Mouse (Mus musculus) liver, embryonic 15.5 days (tissue): ENCODE results near the gene Cdc34. TPM values are rescaled to one million over a fixed set of nuclear protein-coding genes. Genes with fewer than 3 reads are reported as not detected.
A peak's percentile ranks its signal among the peaks of the same experiment; 100 is the strongest.

Source experiments
- ATAC-seq: fragments of 200-750 bp; cut with Nextera tagmentation; 2 replicates; pipeline ENCODE4 v1.8.0; 2017; ENCODE audit warnings: moderate number of reproducible peaks, mild to moderate bottlenecking, moderate library complexity; ENCODE audit not compliant: insufficient read depth
- H3K27ac ChIP-seq: fragments of 300-500 bp; sonication (generic); replicated peaks from 2 replicates; pipeline ENCODE4 v1.5.1; 2015; ENCODE audit warnings: mild to moderate bottlenecking, inconsistent platforms
- H3K27me3 ChIP-seq: fragments of 300-500 bp; sonication (generic); 2 replicates; pipeline ENCODE4 v1.6.1; 2015; ENCODE audit warnings: mild to moderate bottlenecking, inconsistent platforms
- H3K36me3 ChIP-seq: fragments of 300-500 bp; sonication (generic); replicated peaks from 2 replicates; pipeline ENCODE4 v1.6.1; 2015; ENCODE audit warnings: moderate library complexity, mild to moderate bottlenecking, inconsistent platforms
- H3K4me1 ChIP-seq: fragments of 300-500 bp; sonication (generic); replicated peaks from 2 replicates; pipeline ENCODE4 v1.6.1; 2015; ENCODE audit warnings: inconsistent platforms
- H3K4me2 ChIP-seq: fragments of 300-500 bp; sonication (generic); 2 replicates; pipeline ENCODE4 v1.6.1; 2015; ENCODE audit warnings: moderate library complexity, mild to moderate bottlenecking, inconsistent platforms
- H3K4me3 ChIP-seq: fragments of 300-500 bp; sonication (generic); replicated peaks from 2 replicates; pipeline ENCODE4 v1.5.1; 2015; ENCODE audit warnings: mild to moderate bottlenecking, inconsistent platforms
- H3K9ac ChIP-seq: fragments of 300-500 bp; sonication (generic); 2 replicates; pipeline ENCODE4 v1.6.1; 2015; ENCODE audit warnings: moderate library complexity, mild to moderate bottlenecking, inconsistent platforms
- H3K9me3 ChIP-seq: fragments of 300-500 bp; sonication (generic); replicated peaks from 2 replicates; pipeline ENCODE4 v1.6.1; 2016; ENCODE audit warnings: inconsistent platforms
- WGBS: fragments of 180-500 bp; shearing (Covaris S2); methylation state at CpG from one replicate; pipeline ENCODE4 v1.1.7; 2015; ENCODE audit warnings: mixed read lengths; ENCODE audit not compliant: insufficient replicate concordance; 5-methylcytosine and 5-hydroxymethylcytosine counted together
- polyA plus RNA-seq: library from polyadenylated mRNA; unstranded; fragments of >200 nt; fragmentation: Nextera tagmentation; extraction: Ambion mirVana; gene quantifications from 2 replicates; pipeline ENCODE4 v1.2.1, GENCODE M21; 2015

The Cdc34 gene
- polyA plus RNA-seq, 1 experiment from 2014 or later, result 105 TPM

GRCm38 (mm10) chr10:79660298-79660697 lies 21.7 kb upstream of the Cdc34 start:
- H3K4me2 ChIP-seq, result no peak overlapping the region
- H3K36me3 ChIP-seq, result no peaks in the 10 kb centered on the region
- 71% methylated on average over 2 of the region's 2 CpGs for WGBS
- H3K9ac ChIP-seq, result no peak overlapping the region
- H3K27me3 ChIP-seq, result peaks cover 8% of the 10 kb centered on the region; the same call in 1 of the 2 replicates
- no peaks in the 10 kb centered on the region for H3K9me3 ChIP-seq
- H3K4me1 ChIP-seq, result peaks cover 6% of the 10 kb centered on the region; the same call in 1 of the 2 replicates
- no peak overlapping the region for H3K27ac ChIP-seq
- no peak for ATAC-seq
- no peak overlapping the region for H3K4me3 ChIP-seq

- no peak for ATAC-seq
Measured at GRCm38 (mm10) chr10:79661861-79662260, 20.1 kb upstream of the Cdc34 start.

GRCm38 (mm10) chr10:79664131-79664665 lies 17.8 kb upstream of the Cdc34 start, which contains the start of gene Madcam1:
Gene Madcam1 (plus strand): TSS chr10:79664559.
- no peak within 1 kb of the TSS for H3K4me3 ChIP-seq
- WGBS, result 20% methylated on average over 13 of the region's 13 CpGs
- ATAC-seq, result no peak

More at GRCm38 (mm10) chr10:79661861-79662260, 20.1 kb upstream of the Cdc34 start:
- no peaks in the 10 kb centered on the region for H3K9me3 ChIP-seq
- H3K4me3 ChIP-seq, result no peak overlapping the region
- no peaks in the 10 kb centered on the region; the same call in 1 of the 2 replicates for H3K27me3 ChIP-seq
- WGBS, result 36% methylated on average over 3 of the region's 3 CpGs
- no peak overlapping the region for H3K27ac ChIP-seq
- H3K4me1 ChIP-seq, result peaks cover 6% of the 10 kb centered on the region; the same call in 1 of the 2 replicates
- H3K36me3 ChIP-seq, result no peaks in the 10 kb centered on the region
- no peak overlapping the region for H3K9ac ChIP-seq
- H3K4me2 ChIP-seq, result no peak overlapping the region

GRCm38 (mm10) chr10:79665051-79665450 lies 16.9 kb upstream of the Cdc34 start:
- H3K9me3 ChIP-seq, result no peaks in the 10 kb centered on the region
- no peak overlapping the region for H3K4me2 ChIP-seq
- H3K27me3 ChIP-seq, result peaks cover 5% of the 10 kb centered on the region; the same call in 1 of the 2 replicates
- H3K4me3 ChIP-seq, result no peak overlapping the region
- H3K9ac ChIP-seq, result no peak overlapping the region
- ATAC-seq, result no peak
- peaks cover 21% of the 10 kb centered on the region for H3K4me1 ChIP-seq
- H3K27ac ChIP-seq, result no peak overlapping the region
- no peaks in the 10 kb centered on the region for H3K36me3 ChIP-seq
- 66% methylated on average over 8 of the region's 8 CpGs for WGBS

More at GRCm38 (mm10) chr10:79664131-79664665, 17.8 kb upstream of the Cdc34 start, which contains the start of gene Madcam1:
- no peak within 1 kb of the TSS for H3K9ac ChIP-seq
- H3K36me3 ChIP-seq, result no peaks in the 10 kb centered on the region
- H3K4me1 ChIP-seq, result peaks cover 17% of the 10 kb centered on the region
- H3K4me2 ChIP-seq, result no peak within 1 kb of the TSS
- H3K27ac ChIP-seq, result no peak within 1 kb of the TSS
- H3K9me3 ChIP-seq, result no peaks in the 10 kb centered on the region
- peaks cover 5% of the 10 kb centered on the region; the same call in 1 of the 2 replicates for H3K27me3 ChIP-seq

- Histone ChIP-seq H3K9me3 (no peaks in the 10 kb centered on the region), H3K36me3 (no peaks in the 10 kb centered on the region), H3K4me3 (no peak overlapping the region), H3K27ac (no peak overlapping the region), H3K4me1 (peaks cover 36% of the 10 kb centered on the region), H3K9ac (no peak overlapping the region), H3K27me3 (peaks cover 5% of the 10 kb centered on the region; the same call in 1 of the 2 replicates), H3K4me2 (no peak overlapping the region)
- no peak for ATAC-seq
- 62% methylated on average over 9 of the region's 9 CpGs for WGBS
Measured at GRCm38 (mm10) chr10:79666493-79666892, 15.5 kb upstream of the Cdc34 start.

- ATAC-seq, result no peak
- Histone ChIP-seq H3K4me2 (no peak overlapping the region), H3K27ac (no peak overlapping the region), H3K27me3 (peaks cover 5% of the 10 kb centered on the region; the same call in 1 of the 2 replicates), H3K9ac (no peak overlapping the region), H3K9me3 (no peaks in the 10 kb centered on the region), H3K36me3 (no peaks in the 10 kb centered on the region; the same call in 1 of the 2 replicates), H3K4me3 (no peak overlapping the region), H3K4me1 (peaks cover 33% of the 10 kb centered on the region)
- WGBS, result 64% methylated on average over 5 of the region's 5 CpGs
Measured at GRCm38 (mm10) chr10:79668076-79668475, 13.9 kb upstream of the Cdc34 start.

GRCm38 (mm10) chr10:79668771-79669575 lies 13.0 kb upstream of the Cdc34 start, which contains the start of gene Tpgs1:
Gene Tpgs1 (plus strand): TSS chr10:79669369.
- peaks cover 5% of the 10 kb centered on the region; the same call in 1 of the 2 replicates for H3K27me3 ChIP-seq
- peaks cover 33% of the 10 kb centered on the region for H3K4me1 ChIP-seq
- peak within 1 kb of the TSS; percentile 88 for H3K27ac ChIP-seq
- H3K9ac ChIP-seq, result peak within 1 kb of the TSS; percentile 80
- peak within 1 kb of the TSS; percentile 88 for H3K4me2 ChIP-seq
- ATAC-seq, result peak; percentile 80
- no peaks in the 10 kb centered on the region for H3K9me3 ChIP-seq
- H3K4me3 ChIP-seq, result peak within 1 kb of the TSS; percentile 96
- no peaks in the 10 kb centered on the region; the same call in 1 of the 2 replicates for H3K36me3 ChIP-seq
- 1% methylated on average over 45 of the region's 45 CpGs for WGBS

GRCm38 (mm10) chr10:79669576-79670057 lies 12.4 kb upstream of the Cdc34 start:
- H3K27me3 ChIP-seq, result peaks cover 5% of the 10 kb centered on the region; the same call in 1 of the 2 replicates
- no peaks in the 10 kb centered on the region; the same call in 1 of the 2 replicates for H3K36me3 ChIP-seq
- peak overlapping the region; percentile 88 for H3K4me2 ChIP-seq
- peak overlapping the region; percentile 88 for H3K27ac ChIP-seq
- peak; percentile 45 for ATAC-seq
- H3K4me1 ChIP-seq, result peaks cover 33% of the 10 kb centered on the region
- no peaks in the 10 kb centered on the region for H3K9me3 ChIP-seq
- H3K9ac ChIP-seq, result peak overlapping the region; percentile 80
- peak overlapping the region; percentile 96 for H3K4me3 ChIP-seq
- under 1% methylated on average over 47 of the region's 47 CpGs for WGBS

- Histone ChIP-seq H3K27me3 (peaks cover 5% of the 10 kb centered on the region; the same call in 1 of the 2 replicates), H3K9ac (peak overlapping the region; percentile 80), H3K9me3 (no peaks in the 10 kb centered on the region), H3K36me3 (no peaks in the 10 kb centered on the region; the same call in 1 of the 2 replicates), H3K4me2 (peak overlapping the region; percentile 88), H3K4me3 (peak overlapping the region; percentile 96), H3K4me1 (peaks cover 33% of the 10 kb centered on the region), H3K27ac (peak overlapping the region; percentile 88)
- peak; percentile 10; the same call in 1 of the 2 replicates for ATAC-seq
- 31% methylated on average over 15 of the region's 15 CpGs for WGBS
Measured at GRCm38 (mm10) chr10:79670071-79670888, 11.7 kb upstream of the Cdc34 start.

GRCm38 (mm10) chr10:79671396-79672087 lies 10.5 kb upstream of the Cdc34 start:
- ATAC-seq, result no peak
- H3K9ac ChIP-seq, result no peak overlapping the region
- WGBS, result 55% methylated on average over 6 of the region's 6 CpGs

More at GRCm38 (mm10) chr10:79671396-79672087, 10.5 kb upstream of the Cdc34 start:
- H3K36me3 ChIP-seq, result no peaks in the 10 kb centered on the region; the same call in 1 of the 2 replicates
- H3K9me3 ChIP-seq, result no peaks in the 10 kb centered on the region
- H3K4me2 ChIP-seq, result no peak overlapping the region
- H3K4me3 ChIP-seq, result no peak overlapping the region
- no peak overlapping the region for H3K27ac ChIP-seq
- H3K4me1 ChIP-seq, result peaks cover 33% of the 10 kb centered on the region
- H3K27me3 ChIP-seq, result peaks cover 5% of the 10 kb centered on the region; the same call in 1 of the 2 replicates
